Mouse (Mus musculus) heart, adult 2 months (tissue): ENCODE measurements at regions not wholly inside any gene's neighbourhood (a gene's known extent, or its start where the extent isn't known, plus 50 kb on each side); places are given as distances from the start of the nearest gene placed in this dataset.
"Not testable (repeated sequence)": the region's sequence is repeated elsewhere in the genome, so short reads cannot be mapped to it uniquely, and the experiment has no call there.

Experiments used
- DNase-seq, 2 experiments: peaks; one replicate each; pipeline ENCODE4 v3.0.0; 2021
- H3K27ac ChIP-seq: fragments of 200-600 bp; 2 replicates; pipeline ENCODE4 v1.8.1; 2022
- H3K27me3 ChIP-seq: fragments of 200-500 bp; 2 replicates; pipeline ENCODE4 v1.6.1; 2012; ENCODE audit warnings: mild to moderate bottlenecking, low read length, inconsistent platforms, mixed read lengths; ENCODE audit not compliant: control insufficient read depth, insufficient read depth
- H3K36me3 ChIP-seq: fragments of 200-500 bp; 2 replicates; pipeline ENCODE4 v1.6.1; 2012; ENCODE audit warnings: low read length, inconsistent platforms; ENCODE audit not compliant: control insufficient read depth, insufficient read depth
- H3K4me1 ChIP-seq: fragments of 200-500 bp; 2 replicates; pipeline ENCODE4 v1.6.1; 2011; ENCODE audit warnings: low read length; ENCODE audit not compliant: control insufficient read depth, insufficient read depth
- H3K4me3 ChIP-seq: fragments of 200-600 bp; 2 replicates; pipeline ENCODE4 v1.8.1; 2022
- H3K79me2 ChIP-seq: fragments of 200-500 bp; replicated peaks from 2 replicates; pipeline ENCODE4 v1.6.1; 2012; ENCODE audit warnings: mild to moderate bottlenecking, inconsistent platforms, low read length, moderate library complexity, mixed read lengths; ENCODE audit not compliant: control insufficient read depth, insufficient read depth
- H3K9ac ChIP-seq: fragments of 200-500 bp; 2 replicates; pipeline ENCODE4 v1.6.1; 2012; ENCODE audit warnings: low read depth, mild to moderate bottlenecking, control low read depth, inconsistent platforms, low read length, mixed read lengths
- CTCF ChIP-seq: fragments of 200-600 bp; IDR thresholded peaks from 2 replicates; pipeline ENCODE4 v1.8.1; 2022; ENCODE audit warnings: antibody characterized with exemption, mild to moderate bottlenecking, moderate library complexity
- EP300 ChIP-seq: fragments of 200-500 bp; IDR thresholded peaks from 2 replicates; pipeline ENCODE4 v1.6.1; 2011; ENCODE audit warnings: low read depth, low read length, control low read depth; ENCODE audit not compliant: insufficient read depth
- POLR2A ChIP-seq: fragments of 200-500 bp; IDR thresholded peaks from 2 replicates; pipeline ENCODE4 v1.6.1; 2011; ENCODE audit warnings: mild to moderate bottlenecking, low read depth, low read length, control low read depth; ENCODE audit not compliant: insufficient read depth
- WGBS: fragments of 180-500 bp; shearing (Covaris S2); methylation state at CpG from one replicate; pipeline ENCODE4 v1.1.7; 2018; 5-methylcytosine and 5-hydroxymethylcytosine counted together
- intact Hi-C: fragments of 180-260 bp; cut with DNase I; formaldehyde crosslinking; loops from one replicate; pipeline ENCODE4 v1.15.1; 2025

GRCm38 (mm10) chr17:9223097-9223496, 198.8 kb upstream of the Gm17728 start:
- Histone ChIP-seq H3K27me3 (no peaks in the 10 kb centered on the region), H3K9ac (no peak overlapping the region), H3K79me2 (no peaks in the 10 kb centered on the region), H3K36me3 (no peaks in the 10 kb centered on the region), H3K27ac (no peak overlapping the region), H3K4me1 (no peaks in the 10 kb centered on the region), H3K4me3 (no peak overlapping the region)
- WGBS = 80% methylated on average over 4 of the region's 4 CpGs
- TF ChIP-seq POLR2A = no peak
- TF ChIP-seq EP300 = no peak
- no peak for TF ChIP-seq CTCF
- DNase-seq = no peak
- intact Hi-C loops = no loop called here

GRCm38 (mm10) chr17:9227872-9228575, 193.8 kb upstream of the Gm17728 start:
- TF ChIP-seq EP300 (no peak), POLR2A (no peak), CTCF (no peak)
- Histone ChIP-seq H3K79me2 (no peaks in the 10 kb centered on the region), H3K4me3 (no peak overlapping the region), H3K4me1 (no peaks in the 10 kb centered on the region), H3K27me3 (no peaks in the 10 kb centered on the region), H3K27ac (no peak overlapping the region), H3K9ac (no peak overlapping the region), H3K36me3 (no peaks in the 10 kb centered on the region)
- intact Hi-C loops = no loop called here
- WGBS = 49% methylated on average over 10 of the region's 10 CpGs
- peak; percentile 41 to 51 for DNase-seq

- 55% methylated on average over 6 of the region's 6 CpGs for WGBS
- no peak for DNase-seq
- intact Hi-C loops = no loop called here
Observed at GRCm38 (mm10) chr17:9235141-9235571, 186.7 kb upstream of the Gm17728 start.

GRCm38 (mm10) chr17:9258646-9259170, 163.2 kb upstream of the Gm17728 start:
- Histone ChIP-seq H3K27me3 (no peaks in the 10 kb centered on the region), H3K36me3 (no peaks in the 10 kb centered on the region), H3K9ac (no peak overlapping the region), H3K4me1 (no peaks in the 10 kb centered on the region), H3K79me2 (no peaks in the 10 kb centered on the region), H3K4me3 (no peak overlapping the region), H3K27ac (no peak overlapping the region)
- intact Hi-C loops = no loop called here
- WGBS = 55% methylated on average over 5 of the region's 5 CpGs
- DNase-seq = no peak
- TF ChIP-seq EP300 (no peak), CTCF (no peak), POLR2A (no peak)

More at GRCm38 (mm10) chr17:9235141-9235571, 186.7 kb upstream of the Gm17728 start:
- Histone ChIP-seq H3K9ac (no peak overlapping the region), H3K27ac (no peak overlapping the region), H3K36me3 (no peaks in the 10 kb centered on the region), H3K79me2 (no peaks in the 10 kb centered on the region), H3K27me3 (no peaks in the 10 kb centered on the region), H3K4me1 (no peaks in the 10 kb centered on the region), H3K4me3 (no peak overlapping the region)
- no peak for TF ChIP-seq EP300
- no peak for TF ChIP-seq POLR2A
- TF ChIP-seq CTCF = no peak

DNA sequence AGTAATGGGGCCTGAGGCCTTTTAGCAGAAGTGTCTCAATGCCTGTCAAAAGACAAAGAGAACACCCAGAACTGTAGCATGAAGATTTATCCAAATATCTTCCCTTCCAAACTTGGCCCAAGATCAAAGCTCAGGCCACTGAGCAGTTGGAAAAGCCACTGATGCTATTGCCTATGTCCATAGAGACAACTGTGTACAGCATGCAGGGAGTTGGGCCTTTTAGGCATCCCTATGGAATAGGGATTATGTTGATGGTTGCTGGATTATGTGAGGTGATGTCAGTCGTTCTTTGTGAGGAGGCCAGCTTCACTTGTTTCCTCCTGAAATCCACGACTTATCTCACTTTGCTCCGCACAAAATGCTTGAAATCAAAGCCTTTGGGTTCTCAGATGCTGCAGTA, 153.1 kb upstream of the Gm17728 start:
- H3K4me1 ChIP-seq = no peaks in the 10 kb centered on the region
- H3K27me3 ChIP-seq = no peaks in the 10 kb centered on the region
- no peak overlapping the region for H3K27ac ChIP-seq
- TF ChIP-seq POLR2A (no peak), CTCF (no peak), EP300 (no peak)
- no peak overlapping the region for H3K9ac ChIP-seq
- no peak overlapping the region for H3K4me3 ChIP-seq
- H3K36me3 ChIP-seq = no peaks in the 10 kb centered on the region
- DNase-seq = no peak
- WGBS = 64% methylated on average over 3 of the region's 3 CpGs
- intact Hi-C loops = no loop called here
- H3K79me2 ChIP-seq = no peaks in the 10 kb centered on the region

- WGBS = 50% methylated on average over 3 of the region's 3 CpGs
- intact Hi-C loops, H3K27me3 ChIP-seq, DNase-seq, H3K79me2 ChIP-seq, H3K9ac ChIP-seq, H3K4me1 ChIP-seq, H3K4me3 ChIP-seq, H3K36me3 ChIP-seq, H3K27ac ChIP-seq: not testable (repeated sequence)
Observed at GRCm38 (mm10) chr17:9278046-9278445, 143.8 kb upstream of the Gm17728 start.
